Mouse (Mus musculus): ENCODE data around the gene Samd10. TPM values are rescaled to one million over a fixed set of nuclear protein-coding genes. Genes with fewer than 3 reads are reported as not detected.
A peak's percentile ranks its signal among the peaks of the same experiment; 100 is the strongest.

Samd10 gene
- polyA plus RNA-seq, 1 experiment: 61.7 TPM

DNA sequence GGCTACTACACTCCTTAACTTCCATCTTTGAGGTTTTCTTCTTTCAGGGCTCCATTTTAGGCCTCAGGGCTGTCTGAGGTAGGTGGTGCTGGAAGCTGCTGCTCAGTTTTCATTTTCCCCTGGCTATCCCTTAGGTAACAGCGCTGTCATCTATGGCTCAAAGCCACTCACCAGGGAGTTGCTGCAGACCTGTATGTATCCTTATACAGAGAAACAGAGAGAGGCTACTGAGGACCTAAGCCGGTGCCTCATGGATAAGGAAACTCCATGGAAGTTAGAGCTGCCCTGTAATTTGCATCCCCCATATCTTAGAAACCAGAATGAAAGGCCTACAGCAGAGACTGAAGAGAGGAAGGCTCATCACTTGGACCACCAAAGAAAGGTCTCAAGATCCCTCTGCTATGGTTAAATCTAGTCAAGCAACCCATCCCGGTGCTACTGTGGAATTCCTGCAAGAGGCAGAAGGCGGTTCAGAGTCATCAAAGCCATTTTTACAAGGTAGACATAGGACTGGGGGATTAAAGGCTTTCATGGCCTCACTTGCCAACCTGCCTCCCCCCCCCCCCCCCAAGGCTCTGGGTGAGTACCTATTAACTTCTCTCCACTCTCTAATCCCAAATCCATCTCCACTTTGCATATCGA lies 18.8 kb downstream of the Samd10 start:
- Histone ChIP-seq H3K27ac (ENCODE audit: control insufficient read depth, insufficient read depth, low read depth, low read length) (no peak overlapping the region; the same call in 1 of the 2 replicates), H3K4me1 (ENCODE audit: control insufficient read depth, insufficient read depth, low read length) (peaks cover 13% of the 10 kb centered on the region), H3K27me3 (ENCODE audit: control insufficient read depth, insufficient read depth, low read length) (no peaks in the 10 kb centered on the region), H3K4me3 (ENCODE audit: control insufficient read depth, low read depth, low read length) (peak overlapping the region; percentile 78), H3K36me3 (ENCODE audit: control insufficient read depth, insufficient read depth, low read length) (no peaks in the 10 kb centered on the region; the same call in 1 of the 2 replicates)
- TF ChIP-seq CTCF (IDR thresholded peaks at IDR 0.05; ENCODE audit: control insufficient read depth, insufficient read depth, insufficient replicate concordance, low read depth, low read length): no peak
- TF ChIP-seq POLR2A (IDR thresholded peaks at IDR 0.05; ENCODE audit: control insufficient read depth, low read depth, low read length): no peak

DNA sequence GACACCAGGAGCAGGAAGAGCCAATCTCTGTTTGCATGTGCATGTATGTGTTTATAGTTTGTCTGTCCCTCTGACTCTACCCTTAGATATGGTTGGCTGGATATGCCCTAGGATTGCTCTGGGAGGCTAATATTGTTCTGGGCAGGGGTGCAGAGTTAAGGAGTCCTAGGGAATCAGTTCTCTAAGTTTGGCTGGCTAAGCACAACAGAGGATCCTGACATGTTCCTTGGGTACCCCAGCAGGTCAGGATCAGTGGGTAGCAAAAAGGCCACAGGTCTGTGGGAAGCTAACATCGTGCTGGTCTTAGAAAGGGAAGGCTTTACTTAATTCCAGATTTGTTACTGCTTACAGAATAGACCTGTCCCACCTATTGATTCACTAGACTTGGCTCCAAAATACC lies 19.3 kb downstream of the Samd10 start:
- H3K27me3 ChIP-seq (ENCODE audit: control insufficient read depth, insufficient read depth, low read length): no peaks in the 10 kb centered on the region
- H3K36me3 ChIP-seq (ENCODE audit: control insufficient read depth, insufficient read depth, low read length): no peaks in the 10 kb centered on the region; the same call in 1 of the 2 replicates
- H3K27ac ChIP-seq (ENCODE audit: control insufficient read depth, insufficient read depth, low read depth, low read length): no peak overlapping the region
- H3K4me1 ChIP-seq (ENCODE audit: control insufficient read depth, insufficient read depth, low read length): peaks cover 13% of the 10 kb centered on the region
- TF ChIP-seq CTCF (IDR thresholded peaks at IDR 0.05; ENCODE audit: control insufficient read depth, insufficient read depth, insufficient replicate concordance, low read depth, low read length) (no peak), POLR2A (IDR thresholded peaks at IDR 0.05; ENCODE audit: control insufficient read depth, low read depth, low read length) (no peak)
- no peak overlapping the region for H3K4me3 ChIP-seq (ENCODE audit: control insufficient read depth, low read depth, low read length)

DNA sequence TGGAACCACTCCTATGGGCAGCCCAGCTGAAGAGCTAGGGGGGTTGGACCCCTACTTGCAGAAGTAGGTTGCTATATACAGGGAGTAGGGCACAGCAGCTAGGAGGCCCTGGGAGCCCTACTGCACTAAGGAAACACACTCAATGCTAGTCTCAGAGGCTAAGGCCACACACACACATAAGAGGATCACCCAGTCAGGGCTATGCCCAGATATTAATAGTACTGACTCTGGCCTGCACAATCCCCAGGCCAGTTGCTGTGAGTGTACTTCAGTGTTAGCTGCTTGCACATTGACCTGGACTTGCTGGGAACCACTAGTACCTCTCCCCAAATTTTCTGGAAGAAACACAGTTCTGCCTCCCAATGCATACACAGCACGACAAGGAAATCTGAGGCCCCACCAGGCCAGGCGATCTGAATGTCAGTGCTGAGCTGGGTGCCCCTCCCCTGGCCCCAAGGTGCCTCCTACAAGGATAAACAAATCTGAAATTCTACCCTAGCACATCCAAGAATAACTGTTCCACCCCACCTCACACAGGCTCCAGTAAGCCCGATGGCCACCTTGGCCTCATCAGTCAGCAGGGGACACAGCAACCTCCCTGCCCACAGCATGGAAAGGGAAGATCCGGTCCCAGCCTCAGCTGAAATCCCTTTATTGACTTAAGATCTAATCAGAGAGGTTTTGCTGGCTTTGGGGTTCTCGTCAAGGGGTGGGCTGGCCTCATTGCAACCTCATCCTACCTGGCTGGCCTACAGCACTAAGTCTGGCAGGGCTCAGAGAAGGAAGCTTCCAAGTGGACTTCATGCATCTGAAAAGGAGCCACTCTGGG lies 20.0 kb downstream of the Samd10 start:
- TF ChIP-seq POLR2A (IDR thresholded peaks at IDR 0.05; ENCODE audit: control insufficient read depth, low read depth, low read length) (no peak), CTCF (IDR thresholded peaks at IDR 0.05; ENCODE audit: control insufficient read depth, insufficient read depth, insufficient replicate concordance, low read depth, low read length) (no peak)
- Histone ChIP-seq H3K4me3 (ENCODE audit: control insufficient read depth, low read depth, low read length) (no peak overlapping the region), H3K27ac (ENCODE audit: control insufficient read depth, insufficient read depth, low read depth, low read length) (no peak overlapping the region), H3K36me3 (ENCODE audit: control insufficient read depth, insufficient read depth, low read length) (no peaks in the 10 kb centered on the region), H3K4me1 (ENCODE audit: control insufficient read depth, insufficient read depth, low read length) (peaks cover 13% of the 10 kb centered on the region), H3K27me3 (ENCODE audit: control insufficient read depth, insufficient read depth, low read length) (no peaks in the 10 kb centered on the region)

DNA sequence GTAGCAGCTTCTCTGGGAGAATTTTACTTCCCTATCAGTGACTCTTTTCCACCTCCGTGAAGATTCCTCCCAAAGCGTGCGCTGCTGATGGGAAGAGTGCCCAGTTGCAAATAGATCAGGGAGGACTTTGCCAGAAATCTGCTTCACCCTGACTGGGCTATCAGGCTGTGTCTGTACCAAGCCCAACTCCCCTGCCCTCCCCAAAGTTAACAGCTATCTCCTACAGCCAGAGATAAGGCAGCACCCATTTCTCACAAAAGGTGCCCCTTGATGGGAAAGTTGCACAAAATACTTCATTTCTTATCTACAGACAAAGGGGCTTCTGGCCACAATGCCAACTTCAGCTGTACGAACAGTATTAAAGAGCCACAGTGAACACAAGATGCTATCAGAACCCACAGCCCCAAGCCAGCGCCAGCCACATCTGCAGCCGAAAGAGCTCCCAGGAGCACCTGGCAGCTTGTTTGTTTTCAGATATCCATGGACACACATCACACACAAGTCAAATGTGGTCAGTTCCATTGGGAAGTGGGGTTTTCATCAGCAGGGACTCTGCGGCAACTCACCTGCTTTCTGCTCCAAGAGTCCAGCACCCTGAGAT lies 20.9 kb downstream of the Samd10 start:
- TF ChIP-seq POLR2A (IDR thresholded peaks at IDR 0.05; ENCODE audit: control insufficient read depth, low read depth, low read length) (no peak), CTCF (IDR thresholded peaks at IDR 0.05; ENCODE audit: control insufficient read depth, insufficient read depth, insufficient replicate concordance, low read depth, low read length) (no peak)
- Histone ChIP-seq H3K4me3 (ENCODE audit: control insufficient read depth, low read depth, low read length) (no peak overlapping the region), H3K27ac (ENCODE audit: control insufficient read depth, insufficient read depth, low read depth, low read length) (no peak overlapping the region), H3K4me1 (ENCODE audit: control insufficient read depth, insufficient read depth, low read length) (peaks cover 13% of the 10 kb centered on the region), H3K27me3 (ENCODE audit: control insufficient read depth, insufficient read depth, low read length) (no peaks in the 10 kb centered on the region), H3K36me3 (ENCODE audit: control insufficient read depth, insufficient read depth, low read length) (no peaks in the 10 kb centered on the region)

DNA sequence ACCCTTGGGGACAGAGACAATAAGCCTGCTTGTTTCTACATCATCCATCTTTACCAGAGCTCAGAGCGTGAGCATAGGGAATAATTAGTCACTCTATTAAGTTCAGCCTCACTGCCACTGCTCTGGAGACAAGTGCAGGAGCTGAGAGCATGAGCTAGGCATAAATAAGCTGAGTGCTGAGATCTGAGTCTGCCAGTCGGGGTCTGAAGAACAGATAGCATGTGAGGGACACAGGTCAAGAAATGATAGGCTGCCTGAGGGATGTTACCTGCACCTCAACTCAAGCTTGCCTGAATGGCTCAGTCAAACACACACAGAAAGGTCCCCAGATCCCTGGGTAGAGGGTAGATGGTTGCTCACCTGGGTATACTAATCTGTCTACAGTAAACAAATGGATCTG lies 21.9 kb downstream of the Samd10 start:
- no peaks in the 10 kb centered on the region for H3K36me3 ChIP-seq (ENCODE audit: control insufficient read depth, insufficient read depth, low read length)

DNA sequence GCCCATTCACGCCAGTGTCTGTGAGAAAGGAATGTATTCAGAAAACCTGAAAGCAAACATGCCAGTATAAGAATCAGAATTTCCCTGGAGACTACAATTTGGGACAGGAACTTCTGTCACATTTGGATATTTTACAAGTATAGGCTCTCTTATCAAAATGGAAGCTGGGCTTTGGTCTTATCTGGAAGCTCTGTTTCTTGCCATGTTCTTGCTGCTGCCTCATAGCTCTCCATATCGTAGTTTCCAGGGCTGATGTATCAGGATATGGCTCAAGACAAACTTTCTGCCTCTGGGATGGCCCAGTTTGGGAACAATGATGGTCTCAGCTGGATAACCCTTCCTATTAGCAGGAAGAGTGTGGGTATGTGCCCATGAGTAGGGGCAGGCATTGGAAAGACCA lies 22.4 kb downstream of the Samd10 start:
- H3K36me3 ChIP-seq (ENCODE audit: control insufficient read depth, insufficient read depth, low read length): no peaks in the 10 kb centered on the region
- H3K27ac ChIP-seq (ENCODE audit: control insufficient read depth, insufficient read depth, low read depth, low read length): no peak overlapping the region
- no peaks in the 10 kb centered on the region for H3K27me3 ChIP-seq (ENCODE audit: control insufficient read depth, insufficient read depth, low read length)
- TF ChIP-seq POLR2A (IDR thresholded peaks at IDR 0.05; ENCODE audit: control insufficient read depth, low read depth, low read length) (no peak), CTCF (IDR thresholded peaks at IDR 0.05; ENCODE audit: control insufficient read depth, insufficient read depth, insufficient replicate concordance, low read depth, low read length) (no peak)
- peaks cover 11% of the 10 kb centered on the region for H3K4me1 ChIP-seq (ENCODE audit: control insufficient read depth, insufficient read depth, low read length)
- no peak overlapping the region for H3K4me3 ChIP-seq (ENCODE audit: control insufficient read depth, low read depth, low read length)

More for the DNA sequence above, 21.9 kb downstream of the Samd10 start:
- Histone ChIP-seq H3K4me3 (ENCODE audit: control insufficient read depth, low read depth, low read length) (no peak overlapping the region), H3K27me3 (ENCODE audit: control insufficient read depth, insufficient read depth, low read length) (no peaks in the 10 kb centered on the region), H3K27ac (ENCODE audit: control insufficient read depth, insufficient read depth, low read depth, low read length) (no peak overlapping the region), H3K4me1 (ENCODE audit: control insufficient read depth, insufficient read depth, low read length) (peaks cover 11% of the 10 kb centered on the region)
- no peak for TF ChIP-seq CTCF (IDR thresholded peaks at IDR 0.05; ENCODE audit: control insufficient read depth, insufficient read depth, insufficient replicate concordance, low read depth, low read length)
- TF ChIP-seq POLR2A (IDR thresholded peaks at IDR 0.05; ENCODE audit: control insufficient read depth, low read depth, low read length): no peak

DNA sequence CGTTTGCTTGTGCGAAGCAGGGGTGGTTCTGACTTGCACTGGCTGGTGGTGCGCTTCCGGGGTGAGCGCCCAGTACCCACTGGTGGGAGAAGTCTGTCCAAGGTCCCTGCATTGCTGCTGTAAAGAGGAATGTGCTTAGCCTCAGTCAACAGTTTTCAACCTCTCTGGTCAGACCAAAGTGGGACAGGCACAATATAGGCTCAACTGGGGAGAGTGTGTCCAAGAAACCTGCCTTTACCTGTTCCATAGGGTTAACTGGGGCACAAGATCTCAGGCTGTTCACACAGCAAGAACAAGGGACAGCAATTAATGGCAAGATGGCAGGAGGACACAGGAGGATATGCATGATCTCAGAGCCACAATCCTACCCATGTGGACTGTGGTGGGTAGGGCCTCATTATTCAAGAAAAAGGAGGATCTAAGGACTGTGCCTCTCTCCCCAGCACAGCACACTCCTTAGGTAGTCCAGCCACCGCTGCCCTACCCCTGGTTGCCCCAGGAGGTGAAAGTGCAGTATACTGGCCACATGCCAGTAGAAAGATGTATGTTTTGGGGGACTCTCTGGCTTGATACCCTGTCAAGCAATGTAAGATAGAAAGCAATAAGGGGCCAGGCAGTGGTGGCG lies 24.0 kb downstream of the Samd10 start:
- Histone ChIP-seq H3K27ac (ENCODE audit: control insufficient read depth, insufficient read depth, low read depth, low read length) (no peak overlapping the region), H3K36me3 (ENCODE audit: control insufficient read depth, insufficient read depth, low read length) (no peaks in the 10 kb centered on the region), H3K4me3 (ENCODE audit: control insufficient read depth, low read depth, low read length) (no peak overlapping the region), H3K4me1 (ENCODE audit: control insufficient read depth, insufficient read depth, low read length) (peaks cover 2% of the 10 kb centered on the region; the same call in 1 of the 2 replicates), H3K27me3 (ENCODE audit: control insufficient read depth, insufficient read depth, low read length) (no peaks in the 10 kb centered on the region)
- TF ChIP-seq CTCF (IDR thresholded peaks at IDR 0.05; ENCODE audit: control insufficient read depth, insufficient read depth, insufficient replicate concordance, low read depth, low read length) (no peak), POLR2A (IDR thresholded peaks at IDR 0.05; ENCODE audit: control insufficient read depth, low read depth, low read length) (no peak)

All from testis, adult 2 months (tissue).